Mouse (Mus musculus) monocyte, adult 5-6 weeks (primary cell): ENCODE results near the gene Gja3. TPM values are rescaled to one million over a fixed set of nuclear protein-coding genes. Genes with fewer than 3 reads are reported as not detected.
"Not testable (repeated sequence)": the region's sequence is repeated elsewhere in the genome, so short reads cannot be mapped to it uniquely, and the experiment has no call there.

Source experiments
- ATAC-seq: fragments of 153-309, 156-312 bp; replicated peaks from 2 replicates; pipeline ENCODE4 v1.8.0; 2017; ENCODE audit warnings: mild to moderate bottlenecking; ENCODE audit not compliant: low TSS enrichment, insufficient number of reproducible peaks, severe bottlenecking, poor library complexity, low FRiP score
- total RNA-seq: library from RNA; stranded (forward); fragments of 200-1000, 200-491, 200-594 nt; gene quantifications from 3 replicates; pipeline ENCODE4 v1.2.3, GENCODE M21; 2017

The Gja3 gene
- total RNA-seq, 1 experiment from 2014 or later, result not detected

DNA sequence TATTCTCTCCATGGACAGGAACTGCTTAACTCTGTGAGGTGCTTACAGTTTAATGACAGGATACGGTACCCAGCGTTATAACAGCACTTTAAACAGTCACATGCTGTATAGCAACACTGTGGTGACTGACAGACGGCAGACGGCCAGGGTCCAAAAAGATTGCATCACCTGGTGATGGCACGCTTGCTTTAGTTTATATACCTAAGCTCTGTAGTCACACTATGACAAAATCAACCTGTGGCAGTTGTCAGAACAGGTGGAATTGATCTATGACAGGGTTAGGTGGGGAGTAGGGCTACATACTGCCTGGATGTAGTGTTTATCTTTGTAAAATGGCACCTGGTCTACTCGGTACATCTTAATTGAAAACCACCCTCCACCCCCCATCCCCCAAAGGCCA is 14.0 kb downstream of the Gja3 start:
- no peak for ATAC-seq

DNA sequence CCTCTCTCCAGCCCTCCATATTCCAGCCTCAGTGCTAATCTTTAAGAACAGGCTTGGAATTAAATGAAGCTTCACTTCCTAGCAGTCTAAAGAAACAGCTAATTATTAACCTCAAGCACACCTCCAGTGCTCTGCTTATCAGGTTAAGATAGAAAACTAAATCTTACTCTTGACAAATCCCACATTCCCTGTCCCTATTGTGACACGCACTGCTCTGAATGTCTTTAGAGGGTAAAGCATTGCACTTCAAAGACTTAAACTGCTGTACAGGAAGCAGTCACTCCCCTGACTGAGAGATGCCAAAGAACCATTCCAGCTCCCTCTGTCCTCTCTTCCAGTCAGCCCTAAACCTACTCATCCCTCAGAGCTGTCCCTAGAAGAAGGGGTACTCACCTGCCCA is 16.5 kb downstream of the Gja3 start:
- ATAC-seq, result no peak

- no peak for ATAC-seq
These were observed 22.9 kb downstream of the Gja3 start for GRCm38 (mm10) chr14:57034926-57035498.

DNA sequence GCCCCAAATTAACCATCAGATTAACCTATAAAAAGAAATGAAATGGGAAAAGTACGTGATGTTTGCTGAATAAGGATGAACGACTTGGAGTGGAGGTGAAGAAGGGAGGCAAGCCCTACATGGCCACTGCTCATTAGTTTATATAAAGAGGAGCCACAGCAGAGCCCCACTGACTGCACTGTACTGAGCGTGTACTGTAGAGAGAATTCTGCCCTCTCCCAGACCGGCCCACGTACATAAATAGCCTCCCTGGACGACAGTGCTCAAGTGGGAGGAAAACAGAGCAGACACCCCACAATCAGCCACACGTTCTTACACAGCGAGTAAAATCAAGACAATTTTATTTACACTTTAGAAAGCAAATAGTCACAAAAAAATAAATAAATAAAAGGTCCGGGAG is 23.8 kb downstream of the Gja3 start:
- no peak for ATAC-seq

DNA sequence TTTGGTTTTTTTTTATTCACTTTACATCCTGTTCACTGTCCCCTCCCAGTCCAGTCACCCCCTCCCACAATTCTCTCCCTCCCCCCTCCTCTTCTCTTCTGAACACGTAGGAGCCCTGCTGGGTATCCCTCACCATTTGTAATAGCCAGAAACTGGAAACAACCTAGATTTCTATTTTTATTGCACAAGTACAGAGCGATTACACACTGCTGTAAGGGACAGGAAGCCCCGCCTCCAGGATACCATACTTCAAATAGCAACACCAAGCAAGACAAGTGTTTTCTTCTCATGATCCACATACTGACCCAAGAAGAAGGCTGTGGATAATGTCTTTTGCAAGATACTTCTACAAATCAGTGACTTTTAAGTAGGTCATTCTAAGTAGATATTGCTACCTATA is 25.1 kb downstream of the Gja3 start:
- no peak for ATAC-seq

GRCm38 (mm10) chr14:57018436-57018835 is 39.5 kb downstream of the Gja3 start:
- ATAC-seq, result no peak

DNA sequence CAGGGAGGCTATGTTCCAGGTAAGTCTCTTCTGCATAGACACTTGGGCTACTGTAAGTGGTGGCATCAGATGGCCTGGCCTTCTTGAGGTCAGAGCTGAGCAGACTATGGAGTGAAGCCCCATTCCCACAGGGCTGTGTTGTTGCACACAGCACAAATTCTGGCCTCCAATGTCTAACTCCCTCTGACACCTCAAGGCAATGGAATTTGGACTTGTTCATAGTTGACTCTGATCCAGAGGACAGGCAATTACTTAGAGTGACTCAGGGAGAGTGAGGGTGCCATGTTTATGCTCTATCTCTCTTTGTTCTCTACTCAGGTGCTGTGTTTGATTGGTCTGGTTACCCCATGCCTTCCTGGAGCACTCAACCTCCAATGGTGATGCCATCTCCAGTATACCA is 41.1 kb downstream of the Gja3 start:
- not testable (repeated sequence) for ATAC-seq

DNA sequence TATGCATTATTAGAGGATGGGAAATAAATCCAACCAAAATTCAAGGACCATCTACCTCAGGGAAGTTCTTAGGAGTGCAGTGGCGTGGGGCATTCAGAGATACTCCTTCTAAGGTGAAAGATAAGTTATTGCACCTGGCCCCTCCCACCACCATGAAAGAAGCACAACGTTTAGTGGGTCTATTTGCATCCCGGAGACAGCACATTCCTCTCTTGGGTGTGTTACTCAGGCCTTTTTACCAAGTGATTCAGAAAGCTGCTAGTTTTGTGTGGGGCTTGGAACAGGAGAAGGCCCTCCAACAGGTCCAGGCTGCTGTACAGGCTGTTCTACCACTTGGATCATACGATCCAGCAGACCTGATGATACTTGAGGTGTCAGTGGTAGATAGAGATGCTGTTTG is 69.3 kb downstream of the Gja3 start:
- ATAC-seq, result no peak

Other genes with a start within 250 kb of the Gja3 start
- gene Zmym5, start 246.4 kb downstream of the Gja3 start, total RNA-seq, result 36.4 to 50.8 TPM (median 44.7 TPM) in 3 replicates
- gene Zmym2, start 171.4 kb downstream of the Gja3 start, total RNA-seq, result 59.4 to 75.0 TPM (median 70.7 TPM) in 3 replicates
- 8.2 to 9.6 TPM (median 9.0 TPM) in 3 replicates for gene Gjb2, start 46.6 kb upstream of the Gja3 start, total RNA-seq
- gene Gm4491, start 57.8 kb upstream of the Gja3 start, total RNA-seq, result not detected in 3 replicates
- gene Gjb6, start 75.5 kb upstream of the Gja3 start, total RNA-seq, result not detected in 3 replicates